Mouse (Mus musculus) ES-Bruce4 (cell line): Measurements from ENCODE around the gene Gnpat. TPM values are rescaled to one million over a fixed set of nuclear protein-coding genes. Genes with fewer than 3 reads are reported as not detected.
A peak's percentile ranks its signal among the peaks of the same experiment; 100 is the strongest.

Source experiments
- H3K27ac ChIP-seq: 2 replicates; pipeline ENCODE4 v1.5.1; 2012; ENCODE audit warnings: low read length, inconsistent platforms; ENCODE audit not compliant: insufficient read depth
- H3K27me3 ChIP-seq: 2 replicates; pipeline ENCODE4 v1.6.1; 2012; ENCODE audit warnings: mild to moderate bottlenecking, low read length, inconsistent platforms; ENCODE audit not compliant: control insufficient read depth, poor library complexity, insufficient read depth, severe bottlenecking
- H3K36me3 ChIP-seq: 2 replicates; pipeline ENCODE4 v1.6.1; 2012; ENCODE audit warnings: inconsistent platforms, mild to moderate bottlenecking, low read length, moderate library complexity; ENCODE audit not compliant: control insufficient read depth, poor library complexity, insufficient read depth, severe bottlenecking
- H3K4me1 ChIP-seq: one replicate; pipeline ENCODE4 v1.8.1; 2011; ENCODE audit warnings: low read length; ENCODE audit not compliant: control insufficient read depth, insufficient read depth
- H3K4me3 ChIP-seq: 2 replicates; pipeline ENCODE4 v1.5.1; 2011; ENCODE audit warnings: low read depth, mild to moderate bottlenecking, low read length
- H3K9ac ChIP-seq: 2 replicates; pipeline ENCODE4 v1.6.1; 2012; ENCODE audit warnings: low read depth, mild to moderate bottlenecking, inconsistent platforms; ENCODE audit not compliant: poor library complexity, severe bottlenecking
- H3K9me3 ChIP-seq: replicated peaks from 2 replicates; pipeline ENCODE4 v1.6.1; 2012; ENCODE audit warnings: mild to moderate bottlenecking, low read length, inconsistent platforms; ENCODE audit not compliant: control insufficient read depth, poor library complexity, insufficient read depth, severe bottlenecking
- CTCF ChIP-seq: IDR thresholded peaks from one replicate; pipeline ENCODE4 v1.8.1; 2011; ENCODE audit warnings: low read depth, low read length
- EP300 ChIP-seq: IDR thresholded peaks from 2 replicates; pipeline ENCODE4 v1.6.1; 2011; ENCODE audit warnings: low read depth, low read length; ENCODE audit not compliant: insufficient read depth
- POLR2A ChIP-seq: IDR thresholded peaks from one replicate; pipeline ENCODE4 v1.8.1; 2011; ENCODE audit warnings: low read length; ENCODE audit not compliant: insufficient read depth
- polyA plus RNA-seq: library from polyadenylated mRNA; stranded (reverse); fragments of >200 nt; gene quantifications from 2 replicates; pipeline ENCODE4 v1.2.4, GENCODE M21; 2011; ENCODE audit warnings: low read depth; ENCODE audit not compliant: missing spikeins, insufficient read depth, insufficient read length

Gene Gnpat
- polyA plus RNA-seq, 1 experiment = 113 TPM

DNA sequence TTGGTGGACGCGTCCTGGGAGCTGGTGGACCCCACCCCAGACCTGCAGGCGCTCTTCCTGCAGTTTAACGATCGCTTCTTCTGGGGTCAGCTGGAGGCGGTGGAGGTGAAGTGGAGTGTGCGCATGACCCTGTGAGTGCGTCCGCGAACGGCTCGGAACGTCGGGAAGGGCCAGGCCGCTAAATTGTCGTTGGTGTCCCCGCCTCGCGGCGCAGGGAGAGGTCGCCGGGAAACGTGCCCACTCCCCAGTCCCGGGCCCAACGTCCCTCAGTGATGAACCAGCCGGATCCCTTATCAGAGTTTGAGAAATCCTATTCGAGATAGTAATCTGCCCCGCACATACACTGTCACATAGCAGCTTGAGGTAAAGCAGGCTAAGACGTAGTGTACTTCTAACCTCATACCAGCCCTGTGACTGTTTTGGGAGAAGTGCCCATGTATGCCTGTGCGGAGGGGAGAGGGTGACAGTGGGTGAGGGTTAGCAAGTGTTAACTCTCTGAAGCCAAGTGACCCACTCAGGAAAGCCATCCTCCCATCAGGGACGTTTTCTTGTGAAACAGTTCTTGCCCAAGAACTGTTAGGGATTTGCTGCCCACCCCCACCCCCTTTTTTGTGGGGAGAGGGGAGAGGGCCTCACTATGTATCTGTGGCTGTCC, 35.5 kb downstream of the Gnpat start:
- Histone ChIP-seq H3K9ac (peak overlapping the region; percentile 76), H3K27ac (no peak overlapping the region), H3K36me3 (peaks cover 35% of the 10 kb centered on the region), H3K4me3 (peak overlapping the region; percentile 76), H3K27me3 (no peaks in the 10 kb centered on the region), H3K9me3 (no peaks in the 10 kb centered on the region), H3K4me1 (no peaks in the 10 kb centered on the region)
- TF ChIP-seq CTCF (no peak), POLR2A (no peak), EP300 (no peak)

DNA sequence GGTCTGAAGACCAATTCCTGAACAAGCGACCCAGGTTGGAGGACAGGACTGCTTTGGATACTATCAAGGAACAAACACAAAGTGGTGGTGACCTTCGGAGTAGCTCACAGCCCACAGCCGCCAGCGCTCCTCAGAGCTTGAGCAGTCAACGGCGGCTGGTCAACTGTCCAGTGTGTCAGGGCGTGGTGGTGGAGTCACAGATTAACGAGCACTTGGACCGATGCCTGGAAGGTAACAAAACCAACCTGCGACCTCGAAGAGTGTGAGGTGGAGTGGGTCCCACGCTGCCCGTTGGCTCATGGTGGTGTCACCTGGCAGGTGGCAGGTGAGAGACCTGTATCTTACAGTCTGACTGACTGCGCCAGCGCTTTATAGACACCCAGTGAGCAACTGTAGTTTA, 40.4 kb downstream of the Gnpat start:
- Histone ChIP-seq H3K27me3 (no peaks in the 10 kb centered on the region), H3K9me3 (no peaks in the 10 kb centered on the region), H3K4me1 (no peaks in the 10 kb centered on the region), H3K9ac (no peak overlapping the region), H3K36me3 (peaks cover 48% of the 10 kb centered on the region), H3K4me3 (no peak overlapping the region), H3K27ac (no peak overlapping the region)
- no peak for TF ChIP-seq CTCF
- no peak for TF ChIP-seq POLR2A
- TF ChIP-seq EP300 = no peak

DNA sequence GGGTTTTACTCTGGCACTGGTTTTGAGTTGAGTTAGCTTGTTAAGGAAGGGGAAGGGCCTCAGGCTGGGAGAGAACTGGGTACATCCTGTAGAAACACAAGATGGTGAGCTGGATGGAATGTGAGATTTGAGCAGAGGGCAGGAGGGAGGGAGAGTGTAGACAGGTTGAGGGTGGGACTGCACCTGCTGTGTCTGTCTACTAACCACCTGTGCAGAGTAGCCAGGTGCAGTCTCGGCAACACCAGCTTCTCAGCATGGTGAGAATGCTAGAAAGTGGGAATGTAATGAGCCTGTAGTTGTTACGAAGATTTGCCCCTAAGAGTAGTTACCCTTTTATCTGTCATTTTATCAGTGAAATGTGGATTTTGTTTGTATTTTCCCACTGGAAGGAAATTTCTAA, 42.6 kb downstream of the Gnpat start:
- H3K9me3 ChIP-seq = no peaks in the 10 kb centered on the region
- H3K9ac ChIP-seq = no peak overlapping the region
- H3K4me3 ChIP-seq = no peak overlapping the region
- no peak overlapping the region for H3K27ac ChIP-seq
- peaks cover 40% of the 10 kb centered on the region for H3K36me3 ChIP-seq
- no peaks in the 10 kb centered on the region for H3K4me1 ChIP-seq
- TF ChIP-seq POLR2A (no peak), CTCF (no peak)
- H3K27me3 ChIP-seq = no peaks in the 10 kb centered on the region

DNA sequence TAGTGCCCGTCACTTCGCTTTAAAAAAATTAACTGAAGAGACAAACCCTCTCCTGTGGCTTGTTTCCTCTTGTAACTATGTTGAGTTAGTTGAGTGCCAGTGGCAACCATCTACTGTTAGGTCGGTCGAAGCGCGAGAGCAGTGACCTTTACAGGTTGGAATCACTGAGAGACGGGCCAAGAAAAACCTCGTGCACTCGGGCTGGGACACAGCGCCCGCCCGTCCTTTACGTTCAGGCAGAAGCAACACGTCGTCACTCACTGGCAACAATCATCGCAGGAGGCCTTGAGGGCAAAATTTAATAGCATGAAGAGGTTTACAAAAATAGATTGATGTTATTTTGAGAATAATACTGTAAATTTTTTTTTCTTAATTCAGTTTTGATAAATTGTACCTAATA, 47.1 kb downstream of the Gnpat start:
- Histone ChIP-seq H3K4me1 (no peaks in the 10 kb centered on the region), H3K9me3 (no peaks in the 10 kb centered on the region), H3K27me3 (no peaks in the 10 kb centered on the region), H3K4me3 (no peak overlapping the region), H3K27ac (no peak overlapping the region), H3K36me3 (peaks cover 10% of the 10 kb centered on the region), H3K9ac (no peak overlapping the region)
- TF ChIP-seq POLR2A = no peak

DNA sequence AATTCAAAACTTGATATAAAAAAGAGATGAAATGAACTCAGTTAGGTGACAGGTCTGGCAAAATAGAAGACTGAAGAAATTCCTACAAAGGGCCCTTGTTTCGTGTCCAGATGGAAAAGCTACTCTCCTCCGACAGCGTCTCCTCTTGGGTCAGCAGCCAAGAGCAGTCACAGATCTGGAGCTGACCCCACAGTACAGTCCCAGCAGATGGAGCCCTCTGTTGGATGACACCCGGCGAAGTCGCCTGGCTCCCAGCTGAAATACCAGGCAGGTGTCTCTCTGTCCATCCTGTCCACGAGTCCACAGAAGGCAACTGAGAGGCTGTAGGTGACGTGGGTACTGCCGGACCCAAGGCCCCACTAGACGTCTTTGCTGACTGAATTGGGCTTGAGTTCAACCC, 47.5 kb downstream of the Gnpat start:
- H3K4me3 ChIP-seq = no peak overlapping the region
- H3K27ac ChIP-seq = no peak overlapping the region
- H3K27me3 ChIP-seq = no peaks in the 10 kb centered on the region
- H3K36me3 ChIP-seq = peaks cover 9% of the 10 kb centered on the region; the same call in 1 of the 2 replicates
- H3K4me1 ChIP-seq = no peaks in the 10 kb centered on the region
- H3K9ac ChIP-seq = no peak overlapping the region
- H3K9me3 ChIP-seq = no peaks in the 10 kb centered on the region
- no peak for TF ChIP-seq EP300
- no peak for TF ChIP-seq CTCF
- no peak for TF ChIP-seq POLR2A

DNA sequence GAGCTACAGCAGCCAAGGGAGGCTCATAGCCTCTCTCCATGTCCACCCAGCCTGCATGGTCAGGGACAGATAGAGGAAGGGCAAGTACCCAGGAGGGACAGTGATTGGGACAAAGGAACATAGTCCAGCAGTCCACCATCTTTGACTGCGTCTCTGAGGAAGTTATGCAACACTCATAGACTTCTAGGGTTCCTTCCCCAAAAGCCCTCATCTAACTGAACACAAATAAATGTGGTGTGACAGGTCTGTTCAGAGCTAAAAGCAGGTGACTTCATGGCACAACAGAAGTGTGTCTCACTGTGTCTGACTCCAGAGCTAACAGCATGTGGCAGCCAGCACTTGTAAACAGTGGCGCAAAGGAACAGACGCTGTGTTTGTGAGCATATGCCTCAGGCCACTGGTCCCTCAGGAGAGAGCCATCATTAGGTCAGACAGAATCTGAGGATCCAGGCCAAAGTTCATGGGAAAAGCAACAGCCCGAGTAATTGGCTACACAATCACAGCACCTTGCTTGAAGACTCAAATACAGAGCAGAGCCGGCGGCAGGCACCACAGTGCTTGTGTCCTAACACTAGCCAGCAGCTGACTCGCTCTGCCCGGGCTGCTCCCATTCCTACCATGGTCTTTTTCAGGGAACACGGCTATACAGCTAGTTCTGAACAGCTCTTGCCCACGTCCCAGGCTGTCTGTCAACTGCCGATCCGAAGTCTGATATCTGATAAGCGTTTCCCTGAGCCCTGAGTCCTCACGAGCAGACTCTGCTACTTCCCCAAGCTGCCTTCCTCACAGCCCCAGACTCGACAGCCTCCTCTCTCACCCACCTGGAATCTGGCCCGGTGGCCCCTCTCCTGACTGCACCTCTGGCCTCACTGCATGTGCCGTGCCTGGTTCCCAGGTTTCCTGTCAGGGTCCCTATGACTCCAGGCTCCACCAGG, 49.4 kb downstream of the Gnpat start:
- Histone ChIP-seq H3K27ac (no peak overlapping the region), H3K36me3 (no peaks in the 10 kb centered on the region), H3K4me3 (no peak overlapping the region), H3K27me3 (no peaks in the 10 kb centered on the region), H3K9me3 (no peaks in the 10 kb centered on the region), H3K4me1 (no peaks in the 10 kb centered on the region), H3K9ac (no peak overlapping the region)
- TF ChIP-seq POLR2A (no peak), CTCF (no peak), EP300 (no peak)
